Mouse (Mus musculus) megakaryocyte, embryonic 14.5 days (primary cell): Measurements from ENCODE around the gene Gm49395.

Experiments used
- FLI1 ChIP-seq: IDR thresholded peaks from 2 replicates; pipeline ENCODE4 v1.6.1; 2012; ENCODE audit warnings: low read length, inconsistent platforms, mixed read lengths
- GATA1 ChIP-seq: IDR thresholded peaks from 3 replicates; pipeline ENCODE4 v1.6.1; 2012; ENCODE audit warnings: mixed read lengths, low read length, inconsistent platforms, borderline replicate concordance

GRCm38 (mm10) chr13:115143575-115143974 lies 41.9 kb upstream of the Gm49395 start:
- TF ChIP-seq GATA1 (no peak), FLI1 (no peak)
